Mouse (Mus musculus) spleen, adult 2 months (tissue): ENCODE data around the gene Pitpna.

Source experiments
- CTCF ChIP-seq: fragments of 200-500 bp; IDR thresholded peaks from 2 replicates; pipeline ENCODE4 v1.5.1; 2011; ENCODE audit warnings: mild to moderate bottlenecking, inconsistent platforms; ENCODE audit not compliant: insufficient read depth, insufficient read length, insufficient replicate concordance; ENCODE audit errors: extremely low read depth
- POLR2A ChIP-seq: fragments of 200-500 bp; IDR thresholded peaks from 2 replicates; pipeline ENCODE4 v1.6.1; 2011; ENCODE audit warnings: low read depth, low read length, inconsistent platforms

GRCm38 (mm10) chr11:75610021-75610420, 22.1 kb downstream of the Pitpna start:
- TF ChIP-seq CTCF (no peak), POLR2A (no peak)
